ENCODE assay signal across 13 mouse cellular contexts in the genomic region with DNA sequence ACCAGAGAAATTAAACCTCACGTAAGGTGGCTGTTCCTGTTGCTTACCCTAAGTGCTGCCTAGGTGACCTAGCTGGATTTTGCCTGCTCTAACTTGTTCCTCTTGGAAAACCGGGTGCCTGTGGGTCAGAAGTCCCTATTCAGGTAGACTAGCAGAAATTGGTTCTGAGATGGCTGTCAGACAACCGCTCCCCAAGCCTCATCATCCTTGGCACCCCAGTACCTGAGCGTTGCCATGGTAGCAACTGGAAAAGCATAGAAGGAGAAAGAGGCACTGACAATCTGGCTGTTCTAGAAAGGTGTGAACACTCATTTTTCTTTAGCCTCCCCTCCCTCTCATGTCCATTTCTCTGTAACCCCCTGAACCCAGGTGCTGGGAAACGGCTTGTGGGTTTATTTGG. TPM values are rescaled to one million over a fixed set of nuclear protein-coding genes. Genes with fewer than 3 reads are reported as not detected.
DNase-seq lines count a peak whose midpoint lies in the region; ATAC-seq lines count a peak whose summit lies in the region.
"Had no signal": no experiment of that assay in that cellular context is flagged by ENCODE, and none has a peak within 500 bp of the region (broad histone marks: within the 10 kb centered on the region; RNA-seq: fewer than 3 reads in every experiment).

No protein-coding gene starts in this region.

- DNase-seq in frontal cortex, postnatal 10 days (ENCODE audit: low spot score in 2 of 2): no peak
- DNase-seq in kidney, adult 8-10 months: no peak
- DNase-seq: cerebellum, adult 11-12 months; kidney, adult 9 months; right cerebral cortex, adult 18-20 months; thymus, postnatal 14 days had no signal

- no peak overlapping the region for H3K9ac ChIP-seq in forebrain, embryonic 15.5 days (replicated peaks)
- H3K9ac ChIP-seq in hindbrain, embryonic 16.5 days (ENCODE audit: low read depth, low read length): no peak overlapping the region
- peak overlapping the region; percentile 38 for H3K9ac ChIP-seq in neural tube, embryonic 13.5 days
- H3K9ac ChIP-seq: heart, embryonic 13.5 days; limb, embryonic 12.5 days had no signal

- H3K4me3 ChIP-seq in forebrain, embryonic 15.5 days: no peak overlapping the region
- no peak overlapping the region for H3K4me3 ChIP-seq in hindbrain, embryonic 16.5 days (ENCODE audit: low read length)
- no peak overlapping the region for H3K4me3 ChIP-seq in neural tube, embryonic 13.5 days
- H3K4me3 ChIP-seq: heart, embryonic 13.5 days; limb, embryonic 12.5 days had no signal

- no peaks in the 10 kb centered on the region for H3K27me3 ChIP-seq in forebrain, embryonic 15.5 days
- H3K27me3 ChIP-seq in hindbrain, embryonic 16.5 days (replicated peaks; ENCODE audit: control insufficient read depth, insufficient read depth, low read length): no peaks in the 10 kb centered on the region
- no peaks in the 10 kb centered on the region for H3K27me3 ChIP-seq in neural tube, embryonic 13.5 days
- H3K27me3 ChIP-seq: heart, embryonic 13.5 days; limb, embryonic 12.5 days had no signal

- H3K4me2 ChIP-seq in forebrain, embryonic 15.5 days (replicated peaks): no peak overlapping the region
- H3K4me2 ChIP-seq in hindbrain, embryonic 16.5 days (ENCODE audit: low read length): peak overlapping the region; percentile 11; the same call in 1 of the 2 replicates
- H3K4me2 ChIP-seq in neural tube, embryonic 13.5 days: peak overlapping the region; percentile 25
- H3K4me2 ChIP-seq: heart, embryonic 13.5 days; limb, embryonic 12.5 days had no signal

- no peaks in the 10 kb centered on the region for H3K9me3 ChIP-seq in forebrain, embryonic 15.5 days
- no peaks in the 10 kb centered on the region for H3K9me3 ChIP-seq in hindbrain, embryonic 16.5 days (ENCODE audit: control insufficient read depth, low read length)
- no peaks in the 10 kb centered on the region for H3K9me3 ChIP-seq in neural tube, embryonic 13.5 days
- H3K9me3 ChIP-seq: heart, embryonic 13.5 days; limb, embryonic 12.5 days had no signal

- H3K4me1 ChIP-seq in forebrain, embryonic 15.5 days: peaks cover 13% of the 10 kb centered on the region; the same call in 1 of the 2 replicates
- peaks cover 9% of the 10 kb centered on the region for H3K4me1 ChIP-seq in hindbrain, embryonic 16.5 days (ENCODE audit: control insufficient read depth, insufficient read depth, low read depth, low read length)
- peaks cover 23% of the 10 kb centered on the region for H3K4me1 ChIP-seq in neural tube, embryonic 13.5 days (replicated peaks)
- H3K4me1 ChIP-seq: heart, embryonic 13.5 days had no signal

- 0 out of 2 replicates have a peak, but pooled peaks have one; percentile 11 for ATAC-seq in frontal cortex, adult (ENCODE audit: low TSS enrichment)
- peak; percentile 44; the same call in 1 of the 2 replicates for ATAC-seq in forebrain, embryonic 15.5 days (replicated peaks)
- peak; percentile 77 for ATAC-seq in hindbrain, embryonic 16.5 days
- ATAC-seq in neural tube, embryonic 13.5 days (ENCODE audit: low read depth): peak; percentile 65
- no peak for ATAC-seq in CD4-positive, CD25-positive, alpha-beta regulatory T cell, adult 4 months

- peak overlapping the region; percentile 39; the same call in 1 of the 2 replicates for H3K27ac ChIP-seq in forebrain, embryonic 15.5 days (replicated peaks)
- H3K27ac ChIP-seq in hindbrain, embryonic 16.5 days (ENCODE audit: low read depth, low read length): no peak overlapping the region
- H3K27ac ChIP-seq in neural tube, embryonic 13.5 days (replicated peaks): no peak overlapping the region
- H3K27ac ChIP-seq: heart, embryonic 13.5 days; limb, embryonic 12.5 days had no signal

- 60% methylated on average over 5 of the region's 5 CpGs for WGBS in forebrain, embryonic 15.5 days
- WGBS in hindbrain, embryonic 16.5 days: 44% methylated on average over 5 of the region's 5 CpGs
- WGBS in neural tube, embryonic 13.5 days: 58% methylated on average over 5 of the region's 5 CpGs

- peaks cover 4% of the 10 kb centered on the region; the same call in 1 of the 2 replicates for H3K36me3 ChIP-seq in forebrain, embryonic 15.5 days
- no peaks in the 10 kb centered on the region for H3K36me3 ChIP-seq in hindbrain, embryonic 16.5 days (ENCODE audit: control insufficient read depth, insufficient read depth, low read length)
- peaks cover 7% of the 10 kb centered on the region for H3K36me3 ChIP-seq in neural tube, embryonic 13.5 days

RNA-seq across cellular contexts. Expression of gene Gclc, which starts 17.0 kb away (rescaled TPM):
- 17.1 and 18.7 TPM in 2 replicates for polyA plus RNA-seq in forebrain, embryonic 15.5 days (2015; fragmentation: Nextera tagmentation; extraction: Ambion mirVana)
- polyA plus RNA-seq in hindbrain, embryonic 16.5 days (2015; fragmentation: Nextera tagmentation; extraction: Ambion mirVana): 14.1 and 15.4 TPM in 2 replicates
- 16.8 TPM in 2 replicates for polyA plus RNA-seq in neural tube, embryonic 13.5 days (2015; fragmentation: Nextera tagmentation; extraction: Ambion mirVana)
- 10 to 100 TPM in 1 of 2 experiments, 1 to 10 TPM in 1; 6.5 to 11.0 TPM for polyA plus RNA-seq in CD4-positive, CD25-positive, alpha-beta regulatory T cell, adult 4 months (2017; shearing (Covaris generic))
